Mouse (Mus musculus) cerebellum, adult 18-20 months (tissue): ENCODE data around the gene Olfr1305.

ENCODE experiments used
- DNase-seq, 2 experiments: peaks; one replicate each; pipeline ENCODE4 v3.0.0; 2021

Gene Olfr1305

DNA sequence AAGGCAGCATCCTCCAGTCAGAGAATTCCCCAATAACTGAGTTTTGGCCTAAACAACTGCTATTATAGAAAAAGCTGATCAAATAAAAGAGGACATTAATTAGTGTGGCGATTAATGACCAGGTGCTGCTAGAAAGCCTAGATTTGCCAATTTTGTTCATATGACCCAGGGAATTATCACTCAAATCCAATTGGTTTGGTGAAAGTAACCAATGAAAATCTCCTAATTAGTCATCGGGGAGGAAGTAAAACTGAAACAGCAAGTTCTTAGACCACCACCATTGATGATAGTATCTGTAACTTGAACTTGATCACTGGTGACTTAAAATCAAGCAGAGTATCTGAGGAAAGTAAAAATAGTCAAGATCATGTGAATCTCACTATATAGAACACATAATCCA is at the start of gene Olfr1305:
Gene Olfr1305, minus strand, starts transcription at position 101 of the 400 bp plus-strand sequence.
- no peak for DNase-seq

DNA sequence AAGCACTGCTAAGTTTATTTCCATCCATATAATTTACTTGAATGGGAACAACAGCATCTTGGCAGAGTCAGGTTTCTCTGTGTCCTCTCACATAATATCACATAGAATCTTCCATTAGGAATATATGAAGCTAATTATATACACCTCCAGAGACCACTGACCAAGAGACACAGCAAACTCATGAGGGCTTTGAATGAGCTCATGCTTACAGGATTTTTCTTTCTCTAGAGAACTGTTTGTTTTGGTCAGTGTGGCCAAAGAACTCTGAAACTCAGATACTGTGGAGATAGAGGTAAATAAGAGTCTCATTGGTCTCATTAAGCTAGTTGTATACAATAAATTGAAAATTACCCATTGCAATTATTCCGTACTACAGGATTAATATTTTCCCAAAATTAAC is 39.2 kb upstream of the Olfr1305 start, which contains the start of gene Olfr1306:
Gene Olfr1306, minus strand, starts transcription at position 101 of the 400 bp plus-strand sequence.
- DNase-seq, result no peak

DNA sequence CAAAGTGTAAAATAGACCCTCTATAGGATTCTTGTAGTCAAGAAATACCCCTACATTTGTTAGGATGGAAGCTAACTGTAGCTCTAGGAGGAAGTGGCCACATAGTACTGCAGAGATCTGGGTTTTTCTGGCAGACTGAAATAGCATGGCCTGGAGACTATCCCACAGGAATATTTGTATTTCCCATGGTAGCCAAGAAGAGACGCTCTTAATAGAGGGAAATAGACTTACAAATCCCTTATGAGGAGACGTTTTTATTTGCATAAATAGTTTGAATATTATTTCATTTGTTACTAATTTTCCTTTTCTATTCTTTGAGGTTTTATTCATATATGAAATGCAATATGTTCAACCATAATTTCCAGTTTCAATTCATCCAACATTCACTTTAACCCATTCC is 56.7 kb downstream of the Olfr1305 start, which contains the start of gene Olfr1303:
Gene Olfr1303, minus strand, starts transcription at position 101 of the 400 bp plus-strand sequence.
- DNase-seq, result no peak
